15 mouse cellular contexts compared by ENCODE assay signal in genomic region chr10:17761652-17762051, GRCm38 (mm10). TPM values are rescaled to one million over a fixed set of nuclear protein-coding genes. Genes with fewer than 3 reads are reported as not detected.
"Had no signal": no experiment of that assay in that cellular context is flagged by ENCODE, and none has a peak within 500 bp of the region (broad histone marks: within the 10 kb centered on the region; RNA-seq: fewer than 3 reads in every experiment).

No protein-coding gene starts in this region.

- H3K4me2 ChIP-seq: limb, embryonic 12.5 days; lung, embryonic 15.5 days; midbrain, embryonic 11.5 days; stomach, embryonic 15.5 days had no signal

- H3K9me3 ChIP-seq: limb, embryonic 12.5 days; lung, embryonic 15.5 days; stomach, embryonic 15.5 days had no signal

- H3K27me3 ChIP-seq: limb, embryonic 12.5 days; lung, embryonic 15.5 days; stomach, embryonic 15.5 days had no signal

- H3K4me1 ChIP-seq: limb, embryonic 12.5 days; lung, embryonic 15.5 days; stomach, embryonic 15.5 days had no signal

- H3K27ac ChIP-seq: kidney, postnatal 0 days; limb, embryonic 12.5 days; lung, embryonic 15.5 days; stomach, embryonic 15.5 days had no signal

- ATAC-seq: midbrain, embryonic 16.5 days had no signal

- H3K4me3 ChIP-seq: limb, embryonic 12.5 days; lung, embryonic 15.5 days; stomach, embryonic 15.5 days had no signal

- DNase-seq: kidney, adult 11 months; kidney, adult 9 months; kidney, postnatal 36 days; layer of hippocampus, adult 9-11 months; lung, postnatal 14 days; right cerebral cortex, postnatal 14 days; thymus, adult 2 months; thymus, postnatal 36 days had no signal

- H3K9ac ChIP-seq: limb, embryonic 12.5 days; lung, embryonic 15.5 days; stomach, embryonic 15.5 days had no signal

- H3K36me3 ChIP-seq: limb, embryonic 12.5 days; lung, embryonic 15.5 days; stomach, embryonic 15.5 days had no signal

RNA-seq across cellular contexts. Expression of gene Txlnb, which starts 34.4 kb away (rescaled TPM):
- polyA plus RNA-seq: liver, adult 2 months had no signal
